Mouse (Mus musculus) WW6 (cell line): Measurements from ENCODE around the gene Gpr183.

Experiments
- DNase-seq: peaks from one replicate; pipeline ENCODE4 v3.0.0-alpha.2; 2013; ENCODE audit warnings: low read depth, low spot score

The Gpr183 gene

DNA sequence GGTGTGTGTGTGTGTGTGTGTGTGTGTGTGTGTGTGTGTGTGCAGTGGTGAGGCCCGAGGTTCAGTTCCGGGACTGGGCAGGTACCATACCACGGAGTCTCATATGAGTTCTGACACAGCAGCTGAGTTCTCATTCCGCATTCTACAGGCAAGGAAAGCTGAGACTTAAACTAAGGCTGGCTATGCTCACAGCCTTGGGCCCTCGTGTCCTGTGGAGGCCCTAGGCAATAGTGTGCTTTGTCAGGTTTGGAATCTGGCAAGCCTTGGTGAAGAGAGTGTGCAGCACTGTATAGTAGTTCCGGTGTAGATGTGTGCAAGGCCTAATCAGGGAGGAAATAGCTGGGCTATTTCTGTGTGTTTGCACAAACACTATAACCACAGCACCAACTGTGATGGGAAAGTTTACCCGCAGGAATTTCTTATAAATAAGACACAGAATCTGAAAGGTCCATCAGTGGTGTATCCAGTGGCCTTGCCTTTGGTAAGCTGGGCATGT lies 61.6 kb downstream of the Gpr183 start:
- no peak for DNase-seq
